In genomic region chr9:44391466-44391865, GRCm38 (mm10) we compare ENCODE assay signal across 8 mouse cellular contexts. TPM values are rescaled to one million over a fixed set of nuclear protein-coding genes. Genes with fewer than 3 reads are reported as not detected.
DNase-seq lines count a peak whose midpoint lies in the region; ATAC-seq and TF ChIP-seq lines count a peak whose summit lies in the region.

No protein-coding gene starts in this region.

- peak; percentile 54; the same call in 1 of the 2 replicates for TF ChIP-seq CTCF in thymus, adult 2 months (IDR thresholded peaks at IDR 0.05; ENCODE audit: borderline replicate concordance, control insufficient read depth, extremely low read depth, insufficient read depth, low read length, poor library complexity)
- TF ChIP-seq CTCF in cerebellum, adult 2 months (IDR thresholded peaks at IDR 0.05; ENCODE audit: borderline replicate concordance, insufficient read depth, low read depth, low read length), result peak; percentile 71
- TF ChIP-seq CTCF in gastrocnemius, adult 2 months (IDR thresholded peaks at IDR 0.05), result peak; percentile 87

- H3K9me3 ChIP-seq in kidney, embryonic 15.5 days (replicated peaks), result no peaks in the 10 kb centered on the region
- H3K9me3 ChIP-seq in liver, embryonic 15.5 days (replicated peaks), result no peaks in the 10 kb centered on the region
- H3K9me3 ChIP-seq in neural tube, embryonic 13.5 days, result no peaks in the 10 kb centered on the region

- no peak overlapping the region for H3K9ac ChIP-seq in kidney, embryonic 15.5 days
- H3K9ac ChIP-seq in liver, embryonic 15.5 days, result no peak overlapping the region
- H3K9ac ChIP-seq in neural tube, embryonic 13.5 days, result no peak overlapping the region

- no peak overlapping the region for H3K4me3 ChIP-seq in thymus, adult 2 months (ENCODE audit: control insufficient read depth, insufficient read depth, low read length)
- H3K4me3 ChIP-seq in cerebellum, adult 2 months (replicated peaks; ENCODE audit: insufficient read depth, low read depth, low read length), result no peak overlapping the region
- H3K4me3 ChIP-seq in gastrocnemius, adult 2 months, result no peak overlapping the region
- no peak overlapping the region for H3K4me3 ChIP-seq in kidney, embryonic 15.5 days (replicated peaks)
- H3K4me3 ChIP-seq in liver, embryonic 15.5 days (replicated peaks), result no peak overlapping the region
- no peak overlapping the region for H3K4me3 ChIP-seq in neural tube, embryonic 13.5 days

- ATAC-seq in kidney, embryonic 15.5 days (replicated peaks; ENCODE audit: low FRiP score), result 0 out of 2 replicates have a peak, but pooled peaks have one; percentile 5
- 0 out of 2 replicates have a peak, but pooled peaks have one; percentile 16 for ATAC-seq in liver, embryonic 15.5 days (ENCODE audit: insufficient read depth)
- peak; percentile 33; the same call in 1 of the 2 replicates for ATAC-seq in neural tube, embryonic 13.5 days (ENCODE audit: low read depth)

- WGBS in thymus, adult 2 months, result 38% methylated on average over 4 of the region's 4 CpGs
- 9% methylated on average over 4 of the region's 4 CpGs for WGBS in cerebellum, adult 2 months
- 39% methylated on average over 4 of the region's 4 CpGs for WGBS in kidney, embryonic 15.5 days
- 28% methylated on average over 4 of the region's 4 CpGs for WGBS in liver, embryonic 15.5 days (ENCODE audit: insufficient replicate concordance)
- 39% methylated on average over 4 of the region's 4 CpGs for WGBS in neural tube, embryonic 13.5 days

- no peaks in the 10 kb centered on the region for H3K4me1 ChIP-seq in thymus, adult 2 months (replicated peaks; ENCODE audit: control insufficient read depth, insufficient read depth, low read length)
- H3K4me1 ChIP-seq in cerebellum, adult 2 months (ENCODE audit: control insufficient read depth, insufficient read depth, low read length), result no peaks in the 10 kb centered on the region
- peaks cover 6% of the 10 kb centered on the region; the same call in 1 of the 2 replicates for H3K4me1 ChIP-seq in kidney, embryonic 15.5 days
- peaks cover 7% of the 10 kb centered on the region for H3K4me1 ChIP-seq in liver, embryonic 15.5 days (replicated peaks)
- H3K4me1 ChIP-seq in neural tube, embryonic 13.5 days (replicated peaks), result peaks cover 5% of the 10 kb centered on the region; the same call in 1 of the 2 replicates

- H3K36me3 ChIP-seq in thymus, adult 2 months (ENCODE audit: control insufficient read depth, insufficient read depth, low read length), result peaks cover 31% of the 10 kb centered on the region
- H3K36me3 ChIP-seq in kidney, embryonic 15.5 days, result peaks cover 63% of the 10 kb centered on the region
- peaks cover 59% of the 10 kb centered on the region for H3K36me3 ChIP-seq in liver, embryonic 15.5 days (replicated peaks)
- peaks cover 63% of the 10 kb centered on the region for H3K36me3 ChIP-seq in neural tube, embryonic 13.5 days

- H3K4me2 ChIP-seq in kidney, embryonic 15.5 days, result no peak overlapping the region
- no peak overlapping the region for H3K4me2 ChIP-seq in liver, embryonic 15.5 days
- H3K4me2 ChIP-seq in neural tube, embryonic 13.5 days, result no peak overlapping the region

- peak; percentile 71 for DNase-seq in thymus, adult 2 months
- no peak for DNase-seq in thymus, adult 18-20 months
- DNase-seq in cerebellum, adult 2 months, result peak; percentile 66 to 73
- DNase-seq in gastrocnemius, adult 2 months, result peak; percentile 80
- DNase-seq in thymus, postnatal 25 days, result peak; percentile 69

- H3K27ac ChIP-seq in thymus, adult 2 months (ENCODE audit: control insufficient read depth, insufficient read depth, low read length), result no peak overlapping the region
- no peak overlapping the region for H3K27ac ChIP-seq in cerebellum, adult 2 months (ENCODE audit: insufficient read depth, low read length)
- peak overlapping the region; percentile 68 for H3K27ac ChIP-seq in gastrocnemius, adult 2 months
- H3K27ac ChIP-seq in kidney, embryonic 15.5 days, result no peak overlapping the region
- no peak overlapping the region for H3K27ac ChIP-seq in liver, embryonic 15.5 days (replicated peaks)
- no peak overlapping the region for H3K27ac ChIP-seq in neural tube, embryonic 13.5 days (replicated peaks)

- no peaks in the 10 kb centered on the region for H3K27me3 ChIP-seq in thymus, adult 2 months (ENCODE audit: control insufficient read depth, insufficient read depth, low read length)
- H3K27me3 ChIP-seq in cerebellum, adult 2 months (ENCODE audit: control insufficient read depth, insufficient read depth, low read length), result no peaks in the 10 kb centered on the region
- H3K27me3 ChIP-seq in kidney, embryonic 15.5 days, result no peaks in the 10 kb centered on the region
- H3K27me3 ChIP-seq in liver, embryonic 15.5 days, result no peaks in the 10 kb centered on the region
- no peaks in the 10 kb centered on the region for H3K27me3 ChIP-seq in neural tube, embryonic 13.5 days

- intact Hi-C loops in gastrocnemius, adult 2 months (cut with DNase I), result loop anchor here (5.0 kb wide), 1 partner anchor 144 kb away; no protein-coding TSS in a partner anchor

- no peak for TF ChIP-seq POLR2A in thymus, adult 2 months (IDR thresholded peaks at IDR 0.05; ENCODE audit: control insufficient read depth, extremely low read depth, insufficient read depth, low read length, poor library complexity)
- no peak for TF ChIP-seq POLR2A in cerebellum, adult 2 months (IDR thresholded peaks at IDR 0.05; ENCODE audit: borderline replicate concordance, insufficient read depth, low read length)

RNA-seq across cellular contexts. Expression of gene Slc37a4, which starts 5.2 kb away (rescaled TPM):
- polyA plus RNA-seq in thymus, adult 2 months (2012; rRNA removed), result 22.4 and 32.9 TPM in 2 replicates
- polyA plus RNA-seq in cerebellum, adult 2 months (2012; rRNA removed), result 49.8 and 52.2 TPM in 2 replicates
- total RNA-seq in gastrocnemius, adult 2 months (2021), result 100 to 1,000 TPM in 1 of 2 experiments, 10 to 100 TPM in 1; 90.6 to 129 TPM
- polyA plus RNA-seq in kidney, embryonic 15.5 days (2015; fragmentation: Nextera tagmentation; extraction: Ambion mirVana), result 47.5 and 48.4 TPM in 2 replicates
- 46.3 and 59.8 TPM in 2 replicates for polyA plus RNA-seq in liver, embryonic 15.5 days (2015; fragmentation: Nextera tagmentation; extraction: Ambion mirVana)
- polyA plus RNA-seq in neural tube, embryonic 13.5 days (2015; fragmentation: Nextera tagmentation; extraction: Ambion mirVana), result 62.9 and 71.2 TPM in 2 replicates

RNA-seq across cellular contexts. Expression of gene Hyou1, which starts 12.2 kb away (rescaled TPM):
- polyA plus RNA-seq in thymus, adult 2 months (2012; rRNA removed), result 74.4 and 75.5 TPM in 2 replicates
- 53.2 and 55.0 TPM in 2 replicates for polyA plus RNA-seq in cerebellum, adult 2 months (2012; rRNA removed)
- 10 to 100 TPM; 24.2 to 33.6 TPM for total RNA-seq in gastrocnemius, adult 2 months (2021)
- polyA plus RNA-seq in kidney, embryonic 15.5 days (2015; fragmentation: Nextera tagmentation; extraction: Ambion mirVana), result 43.9 and 48.2 TPM in 2 replicates
- polyA plus RNA-seq in liver, embryonic 15.5 days (2015; fragmentation: Nextera tagmentation; extraction: Ambion mirVana), result 14.8 and 17.0 TPM in 2 replicates
- polyA plus RNA-seq in neural tube, embryonic 13.5 days (2015; fragmentation: Nextera tagmentation; extraction: Ambion mirVana), result 26.4 and 29.6 TPM in 2 replicates

RNA-seq across cellular contexts. Expression of gene Rps25, which starts 15.5 kb away (rescaled TPM):
- polyA plus RNA-seq in thymus, adult 2 months (2012; rRNA removed), result 220 and 258 TPM in 2 replicates
- polyA plus RNA-seq in cerebellum, adult 2 months (2012; rRNA removed), result 434 and 456 TPM in 2 replicates
- total RNA-seq in gastrocnemius, adult 2 months (2021), result 100 to 1,000 TPM; 740 to 827 TPM
- 1,882 and 2,019 TPM in 2 replicates for polyA plus RNA-seq in kidney, embryonic 15.5 days (2015; fragmentation: Nextera tagmentation; extraction: Ambion mirVana)
- 758 and 952 TPM in 2 replicates for polyA plus RNA-seq in liver, embryonic 15.5 days (2015; fragmentation: Nextera tagmentation; extraction: Ambion mirVana)
- 1,179 TPM in 2 replicates for polyA plus RNA-seq in neural tube, embryonic 13.5 days (2015; fragmentation: Nextera tagmentation; extraction: Ambion mirVana)

RNA-seq across cellular contexts. Expression of gene Trappc4, which starts 15.9 kb away (rescaled TPM):
- polyA plus RNA-seq in thymus, adult 2 months (2012; rRNA removed), result 49.1 and 57.4 TPM in 2 replicates
- polyA plus RNA-seq in cerebellum, adult 2 months (2012; rRNA removed), result 97.9 and 103 TPM in 2 replicates
- total RNA-seq in gastrocnemius, adult 2 months (2021), result 10 to 100 TPM; 15.4 to 21.5 TPM
- polyA plus RNA-seq in kidney, embryonic 15.5 days (2015; fragmentation: Nextera tagmentation; extraction: Ambion mirVana), result 135 and 138 TPM in 2 replicates
- 48.2 and 50.4 TPM in 2 replicates for polyA plus RNA-seq in liver, embryonic 15.5 days (2015; fragmentation: Nextera tagmentation; extraction: Ambion mirVana)
- polyA plus RNA-seq in neural tube, embryonic 13.5 days (2015; fragmentation: Nextera tagmentation; extraction: Ambion mirVana), result 324 and 343 TPM in 2 replicates

RNA-seq across cellular contexts. Expression of gene Ccdc84, which starts 26.9 kb away (rescaled TPM):
- 30.0 and 30.9 TPM in 2 replicates for polyA plus RNA-seq in thymus, adult 2 months (2012; rRNA removed)
- polyA plus RNA-seq in cerebellum, adult 2 months (2012; rRNA removed), result 50.1 and 53.2 TPM in 2 replicates
- 1 to 10 TPM; 5.0 to 5.7 TPM for total RNA-seq in gastrocnemius, adult 2 months (2021)
- polyA plus RNA-seq in kidney, embryonic 15.5 days (2015; fragmentation: Nextera tagmentation; extraction: Ambion mirVana), result 29.1 and 30.9 TPM in 2 replicates
- polyA plus RNA-seq in liver, embryonic 15.5 days (2015; fragmentation: Nextera tagmentation; extraction: Ambion mirVana), result 12.6 and 13.6 TPM in 2 replicates
- polyA plus RNA-seq in neural tube, embryonic 13.5 days (2015; fragmentation: Nextera tagmentation; extraction: Ambion mirVana), result 28.7 and 32.6 TPM in 2 replicates

Comparison
In these comparisons a context has a peak if more than half of its experiments do, and no peak if none do; other contexts are left out.
1. DNase-seq: peak in thymus, adult 2 months (single experiment), cerebellum, adult 2 months (2 of 2), gastrocnemius, adult 2 months (single experiment) and thymus, postnatal 25 days (single experiment); none in thymus, adult 18-20 months (0 of 2).
2. Peak in every context shown above with its lines, with median percentiles within 50 percentile points of each other: CTCF ChIP-seq and ATAC-seq.